In genomic region chr8:60890520-60890874, GRCm38 (mm10) we compare ENCODE assay signal across 8 mouse cellular contexts. TPM values are rescaled to one million over a fixed set of nuclear protein-coding genes. Genes with fewer than 3 reads are reported as not detected.
A peak's percentile ranks its signal among the peaks of the same experiment; 100 is the strongest.
DNase-seq lines count a peak whose midpoint lies in the region; ATAC-seq and TF ChIP-seq lines count a peak whose summit lies in the region.

No protein-coding gene starts in this region.

- ATAC-seq in neural tube, embryonic 11.5 days (ENCODE audit: insufficient read depth, low FRiP score, low TSS enrichment): no peak
- ATAC-seq in limb, embryonic 14.5 days (ENCODE audit: low FRiP score, low read depth): no peak; the same call in 1 of the 2 replicates
- no peak for ATAC-seq in stomach, embryonic 15.5 days (ENCODE audit: insufficient read depth, low FRiP score, low read depth)

- TF ChIP-seq POLR2A in cerebellum, adult 2 months (IDR thresholded peaks at IDR 0.05; ENCODE audit: borderline replicate concordance, insufficient read depth, low read length): no peak
- no peak; the same call in 1 of the 2 replicates for TF ChIP-seq POLR2A in limb, embryonic 14.5 days (IDR thresholded peaks at IDR 0.05; ENCODE audit: borderline replicate concordance, extremely low read depth, insufficient read depth, insufficient read length)

- peak overlapping the region; percentile 65 for H3K4me2 ChIP-seq in neural tube, embryonic 11.5 days (ENCODE audit: low read depth)
- H3K4me2 ChIP-seq in limb, embryonic 14.5 days (replicated peaks; ENCODE audit: low read depth, low read length, severe bottlenecking): peak overlapping the region; percentile 65
- H3K4me2 ChIP-seq in stomach, embryonic 15.5 days: peak overlapping the region; percentile 70

- H3K9me3 ChIP-seq in neural tube, embryonic 11.5 days (ENCODE audit: control insufficient read depth, low read length): no peaks in the 10 kb centered on the region
- no peaks in the 10 kb centered on the region for H3K9me3 ChIP-seq in limb, embryonic 14.5 days (ENCODE audit: control insufficient read depth, low read length)
- no peaks in the 10 kb centered on the region for H3K9me3 ChIP-seq in stomach, embryonic 15.5 days

- no peaks in the 10 kb centered on the region; the same call in none of the 2 replicates for H3K4me1 ChIP-seq in cerebellum, adult 2 months (ENCODE audit: control insufficient read depth, insufficient read depth, low read length)
- H3K4me1 ChIP-seq in neural tube, embryonic 11.5 days (ENCODE audit: control insufficient read depth, insufficient read depth, low read length): 0 out of 2 replicates have a peak, but pooled peaks cover 9% of the 10 kb centered on the region
- peaks cover 16% of the 10 kb centered on the region for H3K4me1 ChIP-seq in limb, embryonic 14.5 days (ENCODE audit: control insufficient read depth, insufficient read depth, low read length)
- H3K4me1 ChIP-seq in stomach, embryonic 15.5 days: 0 out of 2 replicates have a peak, but pooled peaks cover 4% of the 10 kb centered on the region

- WGBS in cerebellum, adult 2 months: under 1% methylated on average over 23 of the region's 23 CpGs
- 2% methylated on average over 22 of the region's 23 CpGs for WGBS in neural tube, embryonic 11.5 days
- WGBS in limb, embryonic 14.5 days: 1% methylated on average over 22 of the region's 23 CpGs
- 1% methylated on average over 21 of the region's 23 CpGs for WGBS in stomach, embryonic 15.5 days

- no peak for TF ChIP-seq CTCF in cerebellum, adult 2 months (IDR thresholded peaks at IDR 0.05; ENCODE audit: borderline replicate concordance, insufficient read depth, low read depth, low read length)

- H3K4me3 ChIP-seq in cerebellum, adult 2 months (replicated peaks; ENCODE audit: insufficient read depth, low read depth, low read length): peak overlapping the region; percentile 81
- H3K4me3 ChIP-seq in neural tube, embryonic 11.5 days (ENCODE audit: low read depth, low read length): peak overlapping the region; percentile 73
- H3K4me3 ChIP-seq in limb, embryonic 14.5 days (replicated peaks; ENCODE audit: low read length): peak overlapping the region; percentile 76
- peak overlapping the region; percentile 80 for H3K4me3 ChIP-seq in stomach, embryonic 15.5 days (replicated peaks)

- H3K27me3 ChIP-seq in cerebellum, adult 2 months (ENCODE audit: control insufficient read depth, insufficient read depth, low read length): no peaks in the 10 kb centered on the region
- H3K27me3 ChIP-seq in neural tube, embryonic 11.5 days (ENCODE audit: control insufficient read depth, insufficient read depth, low read length): no peaks in the 10 kb centered on the region
- H3K27me3 ChIP-seq in limb, embryonic 14.5 days (ENCODE audit: control insufficient read depth, insufficient read depth, low read length): no peaks in the 10 kb centered on the region
- H3K27me3 ChIP-seq in stomach, embryonic 15.5 days (replicated peaks): no peaks in the 10 kb centered on the region

- peak overlapping the region; percentile 73 for H3K9ac ChIP-seq in neural tube, embryonic 11.5 days (ENCODE audit: low read length)
- peak overlapping the region; percentile 75 for H3K9ac ChIP-seq in limb, embryonic 14.5 days (ENCODE audit: low read depth, low read length, severe bottlenecking)
- H3K9ac ChIP-seq in stomach, embryonic 15.5 days: peak overlapping the region; percentile 57

- DNase-seq in cerebellum, adult 2 months: no peak
- DNase-seq in cerebellum, adult 8-10 months: no peak
- no peak for DNase-seq in neural tube, embryonic 11.5 days (ENCODE audit: low spot score)
- DNase-seq in neural tube, embryonic 10.5 days (ENCODE audit: extremely low spot score, low spot score): no peak
- no peak for DNase-seq in limb, embryonic 14.5 days (ENCODE audit: low spot score)
- no peak for DNase-seq in frontal cortex, postnatal 10 days (ENCODE audit: low spot score in 2 of 2)
- no peak for DNase-seq in ovary, adult 18-20 months (ENCODE audit: low spot score)

- no peaks in the 10 kb centered on the region for H3K36me3 ChIP-seq in neural tube, embryonic 11.5 days (ENCODE audit: control insufficient read depth, insufficient read depth, low read length)
- peaks cover 5% of the 10 kb centered on the region; the same call in 1 of the 2 replicates for H3K36me3 ChIP-seq in limb, embryonic 14.5 days (ENCODE audit: control insufficient read depth, insufficient read depth, low read length)
- no peaks in the 10 kb centered on the region for H3K36me3 ChIP-seq in stomach, embryonic 15.5 days

- peak overlapping the region; percentile 23; the same call in 1 of the 2 replicates for H3K27ac ChIP-seq in cerebellum, adult 2 months (ENCODE audit: insufficient read depth, low read length)
- H3K27ac ChIP-seq in neural tube, embryonic 11.5 days (ENCODE audit: low read depth, low read length): no peak overlapping the region
- H3K27ac ChIP-seq in limb, embryonic 14.5 days (replicated peaks; ENCODE audit: low read depth, low read length): no peak overlapping the region
- H3K27ac ChIP-seq in stomach, embryonic 15.5 days: no peak overlapping the region

RNA-seq across cellular contexts. Expression of gene Hpf1, which starts 0.3 kb away (rescaled TPM):
- polyA plus RNA-seq in cerebellum, adult 2 months (2012; rRNA removed): 46.0 and 50.4 TPM in 2 replicates
- 108 and 113 TPM in 2 replicates for polyA plus RNA-seq in neural tube, embryonic 11.5 days (2014; fragmentation: Nextera tagmentation; extraction: Ambion mirVana)
- 46.6 and 54.9 TPM in 2 replicates for polyA plus RNA-seq in limb, embryonic 14.5 days (2012; rRNA removed)
- 94.5 TPM in 2 replicates for polyA plus RNA-seq in limb, embryonic 14.5 days (2014; fragmentation: Nextera tagmentation; extraction: Ambion mirVana)
- polyA plus RNA-seq in stomach, embryonic 15.5 days (2015; fragmentation: Nextera tagmentation; extraction: Ambion mirVana): 95.4 and 99.7 TPM in 2 replicates
